Mouse (Mus musculus) layer of hippocampus, postnatal 14 days (tissue): Measurements from ENCODE around the gene Rnf7. TPM values are rescaled to one million over a fixed set of nuclear protein-coding genes. Genes with fewer than 3 reads are reported as not detected.
"Not testable (repeated sequence)": the region's sequence is repeated elsewhere in the genome, so short reads cannot be mapped to it uniquely, and the experiment has no call there.

ENCODE experiments used
- DNase-seq, 2 experiments: peaks; one replicate each; pipeline ENCODE4 v3.0.0; 2021 to 2022; ENCODE audit warnings: low spot score in 2 of 2, mixed read lengths in 1 of 2
- long read RNA-seq, 2 experiments: library from polyadenylated mRNA; stranded (forward); transcript quantifications; one replicate each; pipeline ENCODE4 v2.0.0; 2021
- total RNA-seq, 2 experiments: library from RNA; stranded (reverse); gene quantifications; 2 replicates each; pipeline ENCODE4 v1.2.3; 2021

Rnf7 gene
- total RNA-seq, result 10 to 100 TPM; 46.2 to 54.1 TPM
- long read RNA-seq, experiment 1, transcript Rnf7-201 (3 exons, 1,232 nt), result major isoform, 32 of 32 reads
- long read RNA-seq, experiment 1, partial matches to known transcripts, result 0 of 32 reads
- long read RNA-seq, experiment 1, other reads (novel, unspliced or antisense), result 0 of 32 reads
- long read RNA-seq, experiment 2, transcript Rnf7-201 (3 exons, 1,232 nt), result major isoform, 58 of 62 reads
- long read RNA-seq, experiment 2, partial matches to known transcripts, result 0 of 62 reads
- long read RNA-seq, experiment 2, other reads (novel, unspliced or antisense), result 3 of 62 reads

GRCm38 (mm10) chr9:96478071-96478888, at the start of gene Rnf7:
Gene Rnf7, minus strand, starts transcription at chr9:96478675.
- DNase-seq, result peak; percentile 99

- DNase-seq, result no peak
Measured at GRCm38 (mm10) chr9:96526011-96526410, 47.5 kb upstream of the Rnf7 start.

GRCm38 (mm10) chr9:96524972-96525506, 46.6 kb upstream of the Rnf7 start, which contains the start of gene Gm28729:
Gene Gm28729, minus strand, starts transcription at chr9:96525264.
- DNase-seq, result no peak

GRCm38 (mm10) chr9:96523148-96523547, 44.7 kb upstream of the Rnf7 start:
- DNase-seq, result no peak

- not testable (repeated sequence) for DNase-seq
Measured at GRCm38 (mm10) chr9:96521574-96521973, 43.1 kb upstream of the Rnf7 start.

- DNase-seq, result no peak
Measured at GRCm38 (mm10) chr9:96517429-96517828, 39.0 kb upstream of the Rnf7 start.

- no peak for DNase-seq
Measured at GRCm38 (mm10) chr9:96516806-96517205, 38.3 kb upstream of the Rnf7 start.

- no peak for DNase-seq
Measured at GRCm38 (mm10) chr9:96515737-96516136, 37.3 kb upstream of the Rnf7 start.

GRCm38 (mm10) chr9:96514278-96514677, 35.8 kb upstream of the Rnf7 start:
- DNase-seq, result no peak

- DNase-seq, result peak; percentile 55 to 76
Measured at GRCm38 (mm10) chr9:96506011-96506498, 27.6 kb upstream of the Rnf7 start.

GRCm38 (mm10) chr9:96505156-96505555, 26.7 kb upstream of the Rnf7 start:
- DNase-seq, result no peak

GRCm38 (mm10) chr9:96504116-96504895, 25.8 kb upstream of the Rnf7 start:
- no peak for DNase-seq

GRCm38 (mm10) chr9:96502856-96503610, 24.6 kb upstream of the Rnf7 start:
- peak in 1 of 2 experiments; percentile 37 for DNase-seq

GRCm38 (mm10) chr9:96501217-96501616, 22.7 kb upstream of the Rnf7 start:
- no peak for DNase-seq

GRCm38 (mm10) chr9:96493212-96493611, 14.7 kb upstream of the Rnf7 start:
- DNase-seq, result no peak

GRCm38 (mm10) chr9:96491810-96492209, 13.3 kb upstream of the Rnf7 start:
- no peak for DNase-seq

- DNase-seq, result not testable (repeated sequence)
Measured at GRCm38 (mm10) chr9:96487869-96488268, 9.4 kb upstream of the Rnf7 start.

- DNase-seq, result no peak
Measured at GRCm38 (mm10) chr9:96483648-96484047, 5.2 kb upstream of the Rnf7 start.

GRCm38 (mm10) chr9:96483028-96483427, 4.6 kb upstream of the Rnf7 start:
- no peak for DNase-seq

GRCm38 (mm10) chr9:96472356-96472755, 6.1 kb downstream of the Rnf7 start:
- DNase-seq, result no peak
